Mouse (Mus musculus) liver, postnatal 0 days (tissue): Measurements from ENCODE around the gene Fkbp11. TPM values are rescaled to one million over a fixed set of nuclear protein-coding genes. Genes with fewer than 3 reads are reported as not detected.

Source experiments
- ATAC-seq: fragments of 200-750 bp; cut with Nextera tagmentation; 2 replicates; pipeline ENCODE4 v1.8.0; 2017; ENCODE audit warnings: mild to moderate bottlenecking, moderate library complexity
- DNase-seq: peaks from one replicate; pipeline ENCODE4 v3.0.0-alpha.2; 2016
- H3K27ac ChIP-seq: fragments of 300-500 bp; sonication (generic); 2 replicates; pipeline ENCODE4 v1.5.1; 2014; ENCODE audit warnings: antibody characterized with exemption, moderate library complexity, mild to moderate bottlenecking, low read depth
- H3K27me3 ChIP-seq: fragments of 300-500 bp; sonication (generic); 2 replicates; pipeline ENCODE4 v1.6.1; 2014; ENCODE audit warnings: low read length, control low read depth, mixed read lengths; ENCODE audit not compliant: insufficient read depth
- H3K36me3 ChIP-seq: fragments of 300-500 bp; sonication (generic); replicated peaks from 2 replicates; pipeline ENCODE4 v1.6.1; 2014; ENCODE audit warnings: mild to moderate bottlenecking, control low read depth, low read length, moderate library complexity, mixed read lengths; ENCODE audit not compliant: insufficient read depth
- H3K4me1 ChIP-seq: fragments of 300-500 bp; sonication (generic); 2 replicates; pipeline ENCODE4 v1.6.1; 2014; ENCODE audit warnings: antibody characterized with exemption, mild to moderate bottlenecking, control low read depth; ENCODE audit not compliant: insufficient read depth
- H3K4me2 ChIP-seq: fragments of 300-500 bp; sonication (generic); 2 replicates; pipeline ENCODE4 v1.6.1; 2014; ENCODE audit warnings: low read depth, mild to moderate bottlenecking, low read length, moderate library complexity, mixed read lengths
- H3K4me3 ChIP-seq: fragments of 300-500 bp; sonication (generic); 2 replicates; pipeline ENCODE4 v1.5.1; 2014; ENCODE audit warnings: low read depth, low read length
- H3K9ac ChIP-seq: fragments of 300-500 bp; sonication (generic); replicated peaks from 2 replicates; pipeline ENCODE4 v1.6.1; 2014; ENCODE audit warnings: mild to moderate bottlenecking, moderate library complexity
- H3K9me3 ChIP-seq: fragments of 300-500 bp; sonication (generic); 2 replicates; pipeline ENCODE4 v1.6.1; 2016; ENCODE audit warnings: mild to moderate bottlenecking, control low read depth, low read length, mixed read lengths
- CTCF ChIP-seq: sonication (generic); IDR thresholded peaks from 2 replicates; pipeline ENCODE4 v1.5.1; 2016; ENCODE audit warnings: antibody characterized with exemption, low read depth
- EP300 ChIP-seq: IDR thresholded peaks from 2 replicates; pipeline ENCODE4 v1.6.1; 2016; ENCODE audit warnings: antibody characterized with exemption, low read depth, mild to moderate bottlenecking
- WGBS: fragments of 180-500 bp; shearing (Covaris S2); extraction: QIAGEN DNeasy Blood & Tissue Kit; methylation state at CpG from one replicate; pipeline ENCODE4 v1.1.7; 2014; ENCODE audit not compliant: insufficient replicate concordance; 5-methylcytosine and 5-hydroxymethylcytosine counted together
- polyA plus RNA-seq: library from polyadenylated mRNA; unstranded; fragments of >200 nt; fragmentation: Nextera tagmentation; extraction: Ambion mirVana; gene quantifications from 2 replicates; pipeline ENCODE4 v1.2.1, GENCODE M21; 2015

Gene Fkbp11
- polyA plus RNA-seq, 1 experiment from 2014 or later = 58.5 TPM

DNA sequence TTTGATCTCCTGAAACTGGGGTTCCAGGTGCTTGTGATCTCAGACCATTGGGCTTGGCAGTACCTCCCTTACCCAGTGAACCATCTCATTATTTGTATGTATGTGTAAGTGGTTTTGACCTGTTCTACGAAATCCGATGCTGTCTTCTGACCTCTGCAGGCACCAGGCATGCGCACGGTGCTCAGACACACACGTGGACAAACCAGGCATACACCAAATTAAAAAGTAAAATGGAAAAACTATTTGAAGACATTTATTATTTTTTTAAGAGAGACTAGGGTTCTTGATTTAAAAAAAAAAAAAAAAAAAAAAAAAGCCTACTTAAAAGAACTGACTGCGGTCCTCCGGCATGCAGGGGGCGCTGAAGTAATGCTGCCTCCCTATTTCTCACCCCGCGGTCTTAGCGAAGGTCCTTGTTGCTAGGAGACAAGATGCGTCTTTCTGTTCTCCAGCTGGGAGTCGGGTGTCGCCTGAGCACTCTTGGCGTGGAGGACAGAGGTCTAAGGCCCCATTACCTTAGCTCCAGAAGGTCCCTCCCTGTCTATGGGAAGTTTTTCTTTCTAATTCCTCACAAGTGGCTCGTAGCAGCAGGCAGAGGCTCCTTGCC lies 20.1 kb downstream of the Fkbp11 start, which contains the start of gene Ccdc65:
Ccdc65 (plus strand) TSS at position 442 of the 607 bp plus-strand sequence.
- peak; percentile 82 for DNase-seq
- no peak for TF ChIP-seq EP300
- TF ChIP-seq CTCF = peak; percentile 73
- no peaks in the 10 kb centered on the region; the same call in 1 of the 2 replicates for H3K4me1 ChIP-seq
- no peaks in the 10 kb centered on the region for H3K9me3 ChIP-seq
- H3K4me2 ChIP-seq = peak within 1 kb of the TSS; percentile 74
- no peak within 1 kb of the TSS for H3K27ac ChIP-seq
- peak within 1 kb of the TSS; percentile 44; the same call in 1 of the 2 replicates for H3K9ac ChIP-seq
- peak; percentile 71 for ATAC-seq
- H3K27me3 ChIP-seq = peaks cover 7% of the 10 kb centered on the region; the same call in 1 of the 2 replicates
- 16% methylated on average over 16 of the region's 16 CpGs for WGBS
- peak within 1 kb of the TSS; percentile 37; the same call in 1 of the 2 replicates for H3K4me3 ChIP-seq
- no peaks in the 10 kb centered on the region for H3K36me3 ChIP-seq

DNA sequence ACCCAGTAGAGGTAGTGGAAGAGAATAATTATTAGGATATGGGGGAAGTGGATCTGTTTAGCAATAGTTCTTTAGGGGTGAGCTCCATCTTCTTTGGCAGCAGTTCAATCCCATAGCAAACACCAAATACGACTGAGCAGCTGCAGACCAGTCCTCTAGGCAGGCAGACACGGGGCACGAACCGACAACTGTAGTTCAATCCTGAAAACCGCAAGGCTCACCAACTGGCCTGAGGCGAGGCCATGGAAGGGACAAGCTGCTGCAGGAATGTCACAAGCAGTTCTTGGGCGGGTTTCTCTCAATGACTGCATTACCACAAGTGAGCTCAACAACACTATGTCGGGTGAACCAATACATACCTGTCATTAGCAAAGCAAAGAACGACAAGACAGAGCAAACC lies 23.7 kb downstream of the Fkbp11 start:
- no peaks in the 10 kb centered on the region for H3K9me3 ChIP-seq
- no peaks in the 10 kb centered on the region for H3K36me3 ChIP-seq
- peaks cover 22% of the 10 kb centered on the region for H3K27me3 ChIP-seq
- H3K4me1 ChIP-seq = peaks cover 2% of the 10 kb centered on the region; the same call in 1 of the 2 replicates
- H3K4me2 ChIP-seq = no peak overlapping the region
- DNase-seq (no peak), ATAC-seq (no peak)
- 57% methylated on average over 9 of the region's 9 CpGs for WGBS
- TF ChIP-seq EP300 (no peak), CTCF (no peak)
- no peak overlapping the region for H3K9ac ChIP-seq
- H3K27ac ChIP-seq = no peak overlapping the region
- H3K4me3 ChIP-seq = no peak overlapping the region

DNA sequence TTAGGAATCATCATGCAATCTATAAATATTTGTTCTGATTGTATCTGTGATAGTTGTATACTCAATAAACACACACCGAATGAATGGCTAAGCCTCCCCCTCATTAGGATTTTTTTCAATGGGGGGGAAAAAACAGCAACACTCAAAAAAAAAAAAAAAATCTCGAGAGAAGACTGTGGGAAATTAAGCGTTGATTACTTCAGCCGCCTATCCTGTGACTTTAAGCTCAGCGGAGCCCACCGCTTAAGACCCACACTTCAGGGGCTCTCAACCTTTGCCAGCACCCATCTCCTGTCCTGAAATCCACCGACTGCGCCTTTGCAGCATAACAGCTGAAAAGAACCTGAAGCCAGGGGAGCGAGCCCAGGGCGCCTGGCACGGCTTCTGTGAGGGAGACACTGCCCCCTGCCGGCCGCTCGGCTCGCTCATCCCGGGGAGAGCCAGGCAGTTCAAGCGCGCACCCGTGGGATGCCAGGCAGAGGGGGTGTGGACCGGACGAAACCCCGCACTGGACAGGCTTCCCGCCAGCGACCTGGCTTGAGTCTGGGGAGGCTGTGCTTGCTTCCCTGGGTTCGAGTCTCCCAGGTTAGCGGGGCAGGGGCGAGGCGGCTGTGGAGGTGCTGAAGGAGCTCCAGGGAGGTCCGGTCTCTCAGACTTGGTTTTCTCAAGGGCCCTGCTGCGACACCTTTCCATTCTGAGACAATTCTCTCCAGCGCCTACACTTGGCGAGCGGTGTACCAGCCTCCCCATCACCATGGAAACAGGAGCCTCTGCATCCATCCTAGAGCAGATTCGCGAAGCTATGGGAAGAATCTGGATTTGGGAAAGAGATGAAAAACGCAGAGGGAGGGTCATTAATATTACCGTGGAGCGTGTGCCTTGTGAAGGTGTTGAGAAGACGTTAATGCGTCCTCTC lies 28.6 kb downstream of the Fkbp11 start:
- Histone ChIP-seq H3K9ac (no peak overlapping the region), H3K4me3 (0 out of 2 replicates have a peak overlapping the region, but pooled peaks have one; percentile 1), H3K4me2 (peak overlapping the region; percentile 41), H3K27me3 (peaks cover 22% of the 10 kb centered on the region), H3K36me3 (no peaks in the 10 kb centered on the region), H3K9me3 (no peaks in the 10 kb centered on the region), H3K4me1 (0 out of 2 replicates have a peak, but pooled peaks cover 4% of the 10 kb centered on the region), H3K27ac (no peak overlapping the region)
- WGBS = 8% methylated on average over 40 of the region's 40 CpGs
- ATAC-seq (peak; percentile 82), DNase-seq (peak; percentile 91)
- TF ChIP-seq EP300 (no peak), CTCF (peak; percentile 94)

DNA sequence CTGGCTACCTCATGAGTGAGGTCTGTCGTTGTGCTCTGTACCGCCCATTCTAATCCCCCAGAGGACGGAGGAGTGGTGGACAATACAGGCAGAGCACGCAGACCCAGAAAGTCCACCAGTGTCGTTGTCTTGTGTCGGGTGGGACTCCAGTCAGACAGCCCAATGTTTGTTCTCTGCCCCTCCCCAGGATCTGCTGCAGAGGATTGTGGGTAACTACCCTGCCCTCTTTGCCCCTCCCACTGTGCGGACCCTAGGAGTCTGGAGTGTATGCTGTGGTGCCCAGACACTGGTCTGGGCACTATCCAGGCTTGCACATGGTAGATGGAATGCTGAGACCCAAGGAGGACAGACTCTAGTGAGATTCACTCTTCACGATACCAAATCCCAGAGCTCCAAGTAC lies 31.8 kb downstream of the Fkbp11 start:
- Histone ChIP-seq H3K4me1 (peaks cover 9% of the 10 kb centered on the region; the same call in 1 of the 2 replicates), H3K4me3 (no peak overlapping the region), H3K4me2 (no peak overlapping the region), H3K9me3 (no peaks in the 10 kb centered on the region), H3K27ac (no peak overlapping the region), H3K27me3 (peaks cover 12% of the 10 kb centered on the region), H3K9ac (no peak overlapping the region), H3K36me3 (no peaks in the 10 kb centered on the region)
- DNase-seq (no peak), ATAC-seq (no peak)
- 60% methylated on average over 8 of the region's 8 CpGs for WGBS
- TF ChIP-seq CTCF = no peak
- no peak for TF ChIP-seq EP300

DNA sequence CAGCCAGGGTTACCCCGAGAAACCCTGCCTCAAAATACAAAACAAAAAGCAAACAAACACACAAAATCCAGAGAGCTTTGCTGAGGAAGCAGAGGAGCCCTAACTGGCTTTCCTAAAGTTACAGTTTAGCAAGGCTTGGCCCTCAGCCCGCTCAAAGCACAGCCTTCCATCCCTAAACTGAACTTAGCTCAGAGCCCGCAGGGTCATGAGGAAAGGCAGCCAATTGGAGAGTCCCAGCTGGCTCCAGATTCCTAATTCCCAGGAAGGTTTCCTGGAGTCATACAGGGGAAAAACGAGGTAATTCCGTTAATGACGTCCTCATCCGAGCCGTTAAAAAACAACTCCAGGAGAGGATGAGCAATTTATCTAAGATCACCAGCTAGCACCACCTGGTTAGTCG lies 32.3 kb downstream of the Fkbp11 start:
- Histone ChIP-seq H3K4me1 (peaks cover 9% of the 10 kb centered on the region; the same call in 1 of the 2 replicates), H3K4me3 (no peak overlapping the region), H3K27me3 (peaks cover 11% of the 10 kb centered on the region), H3K36me3 (no peaks in the 10 kb centered on the region), H3K9me3 (no peaks in the 10 kb centered on the region), H3K4me2 (no peak overlapping the region), H3K9ac (no peak overlapping the region), H3K27ac (no peak overlapping the region)
- DNase-seq (no peak), ATAC-seq (0 out of 2 replicates have a peak, but pooled peaks have one; percentile 19)
- TF ChIP-seq CTCF = no peak
- no peak for TF ChIP-seq EP300
- WGBS = 51% methylated on average over 9 of the region's 9 CpGs
